13 mouse cellular contexts compared by ENCODE assay signal in the genomic region with DNA sequence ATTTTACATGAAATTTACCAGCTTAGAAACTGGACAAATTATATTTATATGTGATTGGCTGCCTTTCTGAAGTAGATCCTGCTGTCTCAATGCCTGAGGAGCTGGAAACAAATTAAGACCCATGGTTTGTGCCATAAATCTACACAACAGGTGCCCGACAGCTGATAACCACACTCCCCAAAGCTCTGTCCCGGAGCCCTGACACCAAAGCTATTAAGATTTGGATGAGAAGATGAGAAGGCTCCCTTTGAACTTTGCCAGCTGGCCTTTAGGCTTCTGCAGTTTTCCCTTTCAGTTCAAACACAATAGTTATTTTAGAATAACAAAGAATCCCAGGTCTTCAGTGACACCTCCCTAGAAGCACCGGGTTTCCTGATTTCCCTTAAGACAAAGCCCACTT.
"Had no signal": no experiment of that assay in that cellular context is flagged by ENCODE, and none has a peak within 500 bp of the region (broad histone marks: within the 10 kb centered on the region; RNA-seq: fewer than 3 reads in every experiment).

No protein-coding gene starts in this region.

- H3K27ac ChIP-seq: layer of hippocampus, adult 2 months; limb, embryonic 10.5 days; liver, embryonic 15.5 days; midbrain, embryonic 13.5 days; neural tube, embryonic 12.5 days; stomach, postnatal 0 days had no signal

- ATAC-seq: lung, postnatal 0 days; midbrain, embryonic 13.5 days had no signal

- H3K27me3 ChIP-seq: liver, embryonic 15.5 days; midbrain, embryonic 13.5 days; neural tube, embryonic 12.5 days had no signal

- DNase-seq: kidney, adult 9 months; kidney, postnatal 36 days; lung, adult 2 months; lung, postnatal 36 days; thymus, postnatal 14 days had no signal

- H3K9ac ChIP-seq: liver, embryonic 15.5 days; midbrain, embryonic 13.5 days; neural tube, embryonic 12.5 days had no signal

- H3K9me3 ChIP-seq: limb, embryonic 10.5 days; liver, embryonic 15.5 days; midbrain, embryonic 13.5 days; neural tube, embryonic 12.5 days had no signal

- H3K36me3 ChIP-seq: limb, embryonic 10.5 days; liver, embryonic 15.5 days; midbrain, embryonic 13.5 days; neural tube, embryonic 12.5 days had no signal

- H3K4me2 ChIP-seq: liver, embryonic 11.5 days; liver, embryonic 15.5 days; midbrain, embryonic 13.5 days; neural tube, embryonic 12.5 days had no signal

- H3K4me1 ChIP-seq: liver, embryonic 15.5 days had no signal

- H3K4me3 ChIP-seq: layer of hippocampus, adult 2 months; limb, embryonic 10.5 days; liver, embryonic 15.5 days; midbrain, embryonic 13.5 days; neural tube, embryonic 12.5 days had no signal
